Mouse (Mus musculus) urinary bladder, postnatal 10 days (tissue): Measurements from ENCODE around the gene Enpep.

Source experiments
- DNase-seq: peaks from one replicate; pipeline ENCODE4 v3.0.0; 2022; ENCODE audit warnings: low spot score

Enpep gene

GRCm38 (mm10) chr3:129312511-129312910, 20.0 kb downstream of the Enpep start:
- no peak for DNase-seq

- DNase-seq: no peak
These were observed 20.6 kb downstream of the Enpep start for GRCm38 (mm10) chr3:129311951-129312350.

- no peak for DNase-seq
These were observed 22.6 kb downstream of the Enpep start for GRCm38 (mm10) chr3:129309926-129310325.

GRCm38 (mm10) chr3:129308876-129309275, 23.6 kb downstream of the Enpep start:
- no peak for DNase-seq

DNA sequence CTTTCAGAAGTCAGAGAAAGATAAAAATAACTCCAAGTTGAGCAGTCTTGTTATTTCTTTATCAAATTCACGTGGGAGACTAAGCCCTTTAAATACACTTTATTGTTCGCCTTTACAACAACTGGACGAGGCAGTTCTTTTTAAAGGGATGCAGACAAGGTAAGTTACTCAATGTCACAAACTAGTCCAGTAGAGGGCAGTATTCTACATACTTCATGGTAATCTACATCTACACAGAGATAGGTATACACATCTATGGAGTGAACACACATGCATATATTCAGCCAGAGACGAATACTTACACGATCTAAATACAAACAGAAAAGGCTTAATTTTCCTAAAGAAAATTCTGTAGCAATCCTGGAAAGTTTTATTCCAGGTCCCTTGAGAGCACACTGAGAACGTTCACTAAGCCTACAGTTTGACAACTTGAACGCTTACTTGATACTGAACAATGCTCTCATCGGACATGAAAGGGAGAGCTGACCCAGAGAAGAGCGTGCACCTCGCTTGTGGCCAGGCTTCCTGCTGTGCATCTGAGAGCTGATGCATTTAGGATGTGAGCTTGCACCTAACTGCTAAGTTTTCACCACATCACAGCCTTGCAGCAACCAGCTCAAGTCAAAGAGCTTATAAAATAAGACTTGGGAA, 24.3 kb downstream of the Enpep start:
- DNase-seq: no peak

GRCm38 (mm10) chr3:129303941-129304340, 28.6 kb downstream of the Enpep start:
- DNase-seq: no peak

DNA sequence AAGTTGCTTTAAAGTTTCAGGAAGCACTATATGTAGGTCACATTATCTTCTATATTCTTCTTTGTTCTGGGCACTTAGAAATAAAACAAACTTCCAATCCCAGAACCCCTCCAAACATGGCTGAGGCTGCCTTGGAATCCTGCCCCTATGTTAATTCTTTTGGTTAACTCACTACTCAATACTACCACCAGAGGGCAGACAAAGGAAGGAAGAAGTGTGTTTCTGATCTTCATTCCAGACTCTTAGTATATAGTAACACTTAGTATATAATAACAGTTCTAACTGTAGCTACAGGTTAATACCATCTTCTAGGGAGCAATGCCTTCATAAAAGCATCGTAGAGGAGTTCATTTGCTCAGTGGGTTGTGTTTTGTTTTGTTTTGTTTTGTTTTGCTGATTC, 32.6 kb downstream of the Enpep start:
- no peak for DNase-seq

DNA sequence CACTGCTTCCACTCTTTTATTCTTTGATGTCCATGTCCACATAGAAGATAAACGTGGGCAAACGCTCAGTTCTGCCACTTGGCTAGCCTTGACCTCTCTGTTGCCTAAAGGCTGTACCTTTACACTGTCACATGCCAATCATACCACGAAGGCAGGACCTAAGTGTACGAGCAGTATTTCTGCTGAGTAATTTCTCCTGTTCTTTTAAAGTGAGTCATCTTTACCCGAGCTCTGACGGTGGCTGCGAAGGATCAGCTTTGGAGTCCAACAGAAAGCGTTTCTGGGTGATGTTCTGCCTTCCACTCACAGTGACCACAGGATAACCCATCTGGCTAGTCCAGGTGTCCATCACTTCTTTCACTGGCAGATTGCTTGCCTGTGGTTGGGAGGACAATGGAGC, 33.9 kb downstream of the Enpep start:
- DNase-seq: no peak

GRCm38 (mm10) chr3:129296994-129297393, 35.5 kb downstream of the Enpep start:
- no peak for DNase-seq

- no peak for DNase-seq
These were observed 36.6 kb downstream of the Enpep start for GRCm38 (mm10) chr3:129295883-129296282.

GRCm38 (mm10) chr3:129289536-129289935, 43.0 kb downstream of the Enpep start:
- no peak for DNase-seq

GRCm38 (mm10) chr3:129287140-129287539, 45.4 kb downstream of the Enpep start:
- no peak for DNase-seq

DNA sequence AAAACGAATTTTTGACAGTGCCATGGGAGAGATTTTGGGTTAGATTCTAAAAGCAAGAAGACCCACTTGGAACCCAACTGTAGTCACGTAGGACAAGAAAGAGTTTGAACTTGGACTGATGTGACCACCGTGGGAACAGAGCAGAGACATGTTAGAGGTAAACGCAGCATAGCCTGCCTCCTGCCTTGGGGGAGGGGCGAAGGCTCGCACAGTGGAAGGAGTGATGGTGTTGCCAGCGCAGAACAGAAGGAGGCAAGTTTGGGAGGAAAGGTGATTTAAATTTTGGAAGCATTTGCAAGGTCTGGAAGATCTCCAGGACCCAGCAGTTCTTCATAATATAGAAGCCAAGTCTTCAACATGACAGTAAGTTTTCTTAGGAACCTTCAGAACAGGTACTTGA, 46.1 kb downstream of the Enpep start:
- DNase-seq: no peak

GRCm38 (mm10) chr3:129284326-129284725, 48.2 kb downstream of the Enpep start:
- no peak for DNase-seq

DNA sequence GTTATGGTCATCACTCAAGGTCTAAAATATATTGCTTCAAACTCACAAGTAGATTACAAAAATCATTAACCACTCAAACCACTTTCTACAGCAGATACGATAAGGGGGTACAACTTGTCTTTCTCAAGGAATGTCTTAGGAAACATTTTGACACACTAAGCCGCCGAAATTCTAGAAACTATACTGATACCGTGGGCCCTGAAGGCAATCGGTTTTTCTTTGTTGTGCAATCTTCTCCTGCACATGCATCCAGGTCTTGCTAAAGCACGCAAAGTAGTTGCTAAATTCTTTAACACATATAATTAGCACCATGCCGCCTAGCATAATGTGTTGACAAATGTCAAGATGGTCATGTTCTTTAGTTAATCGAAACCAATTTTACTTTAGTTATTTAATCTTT, 53.1 kb downstream of the Enpep start:
- DNase-seq: no peak

GRCm38 (mm10) chr3:129273156-129273831, 59.2 kb downstream of the Enpep start:
- DNase-seq: no peak

DNA sequence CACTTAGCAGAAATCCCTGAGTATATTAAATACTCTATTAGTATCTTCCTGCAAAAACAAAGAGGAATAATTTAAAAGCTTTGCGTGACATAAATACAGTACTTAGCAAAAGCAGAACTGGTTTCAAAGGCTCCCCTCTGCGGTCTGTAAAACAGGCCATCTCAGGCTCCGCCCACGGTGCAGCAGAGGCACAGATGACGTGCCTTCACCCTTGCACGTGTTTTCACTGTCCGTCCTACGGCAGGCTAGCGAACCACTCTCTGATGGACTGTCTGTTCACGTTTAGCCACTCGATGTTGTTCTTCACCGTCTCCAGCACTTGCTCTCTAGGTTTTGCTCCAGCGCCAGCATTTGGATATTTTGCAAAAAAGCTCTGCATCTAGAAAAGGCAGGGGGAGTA, 62.5 kb downstream of the Enpep start:
- no peak for DNase-seq

- no peak for DNase-seq
These were observed 63.4 kb downstream of the Enpep start for GRCm38 (mm10) chr3:129268886-129269683.

- no peak for DNase-seq
These were observed 74.0 kb downstream of the Enpep start for GRCm38 (mm10) chr3:129258497-129258896.

- DNase-seq: no peak
These were observed 75.8 kb downstream of the Enpep start for GRCm38 (mm10) chr3:129256766-129257165.

GRCm38 (mm10) chr3:129256283-129256682, 76.2 kb downstream of the Enpep start:
- DNase-seq: no peak

GRCm38 (mm10) chr3:129254246-129254645, 78.3 kb downstream of the Enpep start:
- DNase-seq: no peak

- DNase-seq: no peak
These were observed 81.5 kb downstream of the Enpep start for GRCm38 (mm10) chr3:129250997-129251396.
